Mouse (Mus musculus) G1E (cell line): ENCODE measurements around the gene Otud7b. TPM values are rescaled to one million over a fixed set of nuclear protein-coding genes. Genes with fewer than 3 reads are reported as not detected.
"Not testable (repeated sequence)": the region's sequence is repeated elsewhere in the genome, so short reads cannot be mapped to it uniquely, and the experiment has no call there.

Experiments used
- ATAC-seq: 2 replicates; pipeline ENCODE4 v1.8.0; 2016; ENCODE audit warnings: mild to moderate bottlenecking; ENCODE audit not compliant: insufficient number of reproducible peaks, poor library complexity, low FRiP score, severe bottlenecking; ENCODE audit errors: extremely low read depth
- DNase-seq: peaks from one replicate; pipeline ENCODE4 v3.0.0; 2012; ENCODE audit warnings: low spot score
- H3K27me3 ChIP-seq: 2 replicates; pipeline ENCODE4 v1.6.1; 2012; ENCODE audit warnings: mild to moderate bottlenecking, low read length, inconsistent platforms; ENCODE audit not compliant: insufficient read depth
- H3K36me3 ChIP-seq: replicated peaks from 2 replicates; pipeline ENCODE3; 2012; ENCODE audit warnings: mild to moderate bottlenecking, inconsistent platforms
- H3K4me1 ChIP-seq: 2 replicates; pipeline ENCODE4 v1.6.1; 2012; ENCODE audit warnings: low read depth, low read length, inconsistent platforms, mixed read lengths; ENCODE audit not compliant: insufficient read depth
- H3K4me3 ChIP-seq: 2 replicates; pipeline ENCODE4 v1.5.1; 2012; ENCODE audit warnings: low read depth, mild to moderate bottlenecking, inconsistent platforms, low read length, moderate library complexity, mixed read lengths
- H3K9me3 ChIP-seq: replicated peaks from 2 replicates; pipeline ENCODE4 v1.6.1; 2012; ENCODE audit warnings: inconsistent platforms
- CTCF ChIP-seq: IDR thresholded peaks from 2 replicates; pipeline ENCODE4 v1.5.1; 2012; ENCODE audit warnings: low read depth, low read length, inconsistent platforms, mixed read lengths
- GATA1 ChIP-seq: IDR thresholded peaks from 2 replicates; pipeline ENCODE4 v1.6.1; 2012; ENCODE audit warnings: borderline replicate concordance, low read length, inconsistent platforms, mixed read lengths
- GATA2 ChIP-seq: IDR thresholded peaks from 2 replicates; pipeline ENCODE4 v1.6.1; 2012; ENCODE audit warnings: low read depth, low read length, inconsistent platforms, borderline replicate concordance
- POLR2AphosphoS5 ChIP-seq: IDR thresholded peaks from 2 replicates; pipeline ENCODE4 v1.6.1; 2012; ENCODE audit warnings: low read depth, low read length, inconsistent platforms; ENCODE audit not compliant: insufficient replicate concordance
- TAL1 ChIP-seq: conservative IDR thresholded peaks from 2 replicates; pipeline ENCODE4 v1.6.1; 2012; ENCODE audit warnings: low read depth, low read length, inconsistent platforms, mixed read lengths
- polyA plus RNA-seq: library from polyadenylated mRNA; stranded (reverse); fragments of >175 nt; gene quantifications from 2 replicates; pipeline ENCODE4 v1.2.3, GENCODE M21; 2012
- total RNA-seq, 2 experiments: library from RNA; stranded (forward) in 1 of 2; stranded (reverse) in 1 of 2; fragments of 200-1000 nt in 1 of 2; fragments of >200 nt in 1 of 2; fragmentation: Nextera tagmentation in 1 of 2; gene quantifications; 2 replicates each; pipeline ENCODE4 v1.2.3; 2014 to 2017

Gene Otud7b
- total and polyA plus RNA-seq, 3 experiments, result 10.1 to 22.1 (median 11.8) TPM

GRCm38 (mm10) chr3:96182382-96182776 lies 78.1 kb downstream of the Otud7b start:
- Histone ChIP-seq H3K4me1 (peaks cover 18% of the 10 kb centered on the region), H3K9me3 (no peaks in the 10 kb centered on the region), H3K4me3 (no peak overlapping the region), H3K27me3 (peaks cover 55% of the 10 kb centered on the region), H3K36me3 (peaks cover 23% of the 10 kb centered on the region)
- DNase-seq (no peak), ATAC-seq (no peak)
- TF ChIP-seq GATA1 (no peak), CTCF (no peak), TAL1 (no peak), GATA2 (no peak), POLR2AphosphoS5 (no peak)

- H3K27me3 ChIP-seq, result peaks cover 46% of the 10 kb centered on the region
- H3K4me1 ChIP-seq, result peaks cover 31% of the 10 kb centered on the region
- TF ChIP-seq GATA1 (no peak), CTCF (no peak), POLR2AphosphoS5 (no peak), TAL1 (no peak), GATA2 (no peak)
- H3K4me3 ChIP-seq, result no peak overlapping the region
- peaks cover 5% of the 10 kb centered on the region for H3K9me3 ChIP-seq
- peaks cover 13% of the 10 kb centered on the region for H3K36me3 ChIP-seq
- DNase-seq (no peak), ATAC-seq (no peak)
Measured at GRCm38 (mm10) chr3:96192977-96193376, 88.7 kb downstream of the Otud7b start.

DNA sequence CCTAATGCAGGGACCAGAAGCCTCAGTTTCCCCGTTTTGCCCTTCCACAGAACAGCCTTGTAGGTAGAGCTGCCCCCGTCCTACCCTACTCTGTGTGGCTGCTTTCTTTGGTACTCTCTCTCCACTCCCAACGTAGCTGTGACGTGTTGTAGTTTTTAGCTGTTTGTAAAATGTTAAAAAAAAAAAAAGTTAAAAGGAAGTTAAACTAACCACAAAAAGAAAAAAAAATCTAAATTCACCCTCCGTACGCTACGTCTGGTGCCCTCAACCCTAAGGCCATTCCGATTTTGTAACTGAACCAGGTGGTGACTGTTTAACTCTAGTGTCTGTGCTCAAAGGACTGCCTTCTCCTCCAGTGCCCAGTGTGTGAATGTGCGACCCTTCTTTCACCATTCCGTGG lies 90.6 kb downstream of the Otud7b start:
- TF ChIP-seq GATA1 (no peak), CTCF (no peak), POLR2AphosphoS5 (no peak), GATA2 (no peak), TAL1 (no peak)
- Histone ChIP-seq H3K4me1 (peaks cover 49% of the 10 kb centered on the region), H3K4me3 (no peak overlapping the region), H3K36me3 (peaks cover 13% of the 10 kb centered on the region), H3K9me3 (peaks cover 5% of the 10 kb centered on the region), H3K27me3 (peaks cover 29% of the 10 kb centered on the region)
- ATAC-seq (no peak), DNase-seq (no peak)

DNA sequence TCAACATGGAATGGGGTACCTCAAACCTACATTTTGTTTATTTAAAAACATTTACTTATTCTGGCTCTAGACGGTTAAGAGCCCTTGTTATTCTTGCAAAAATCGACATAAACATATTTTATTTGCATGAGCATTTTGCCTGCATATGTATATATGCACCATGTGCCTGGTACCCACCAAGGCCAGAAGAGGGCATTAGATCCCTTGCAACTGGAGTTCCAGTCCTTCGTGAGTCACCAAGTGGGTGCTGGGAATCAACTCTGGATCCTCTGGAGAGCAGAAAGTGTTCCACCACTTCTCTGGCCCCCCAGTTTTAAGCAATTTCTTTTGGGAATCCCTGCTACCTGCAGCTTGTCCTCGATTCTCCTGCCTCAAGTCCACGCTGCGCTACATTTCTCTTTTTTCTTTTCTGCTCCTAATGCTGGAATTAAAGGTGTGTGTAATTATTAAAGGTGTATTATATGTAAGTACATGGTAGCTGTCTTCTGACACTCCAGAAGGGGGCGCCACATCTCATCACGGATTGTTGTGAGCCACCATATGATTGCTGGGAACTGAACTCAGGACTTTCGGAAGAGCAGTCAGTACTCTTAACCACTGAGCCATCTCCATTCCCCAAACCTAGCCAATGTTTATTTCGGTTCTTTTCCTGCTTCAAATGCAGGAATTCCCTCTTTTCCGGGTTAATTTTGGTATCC lies 91.4 kb downstream of the Otud7b start:
- DNase-seq, result no peak
- Histone ChIP-seq H3K4me3 (no peak overlapping the region), H3K4me1 (peaks cover 45% of the 10 kb centered on the region), H3K27me3 (peaks cover 21% of the 10 kb centered on the region), H3K9me3 (peaks cover 5% of the 10 kb centered on the region), H3K36me3 (peaks cover 13% of the 10 kb centered on the region)
- no peak for TF ChIP-seq TAL1
- TF ChIP-seq POLR2AphosphoS5, result no peak
- TF ChIP-seq CTCF, result no peak
- TF ChIP-seq GATA1, result no peak
- no peak for TF ChIP-seq GATA2
- no peak for ATAC-seq

GRCm38 (mm10) chr3:96196437-96197128 lies 92.3 kb downstream of the Otud7b start:
- peaks cover 5% of the 10 kb centered on the region for H3K9me3 ChIP-seq
- ATAC-seq, result no peak
- DNase-seq, result no peak
- H3K4me1 ChIP-seq, result peaks cover 45% of the 10 kb centered on the region
- H3K4me3 ChIP-seq, result peak overlapping the region; percentile 83
- peaks cover 21% of the 10 kb centered on the region for H3K27me3 ChIP-seq
- TF ChIP-seq TAL1 (no peak), GATA1 (no peak)
- peaks cover 13% of the 10 kb centered on the region for H3K36me3 ChIP-seq

- DNase-seq (peak; percentile 78), ATAC-seq (peak; percentile 89)
- Histone ChIP-seq H3K9me3 (peaks cover 5% of the 10 kb centered on the region), H3K27me3 (peaks cover 16% of the 10 kb centered on the region), H3K36me3 (peaks cover 13% of the 10 kb centered on the region), H3K4me1 (peaks cover 45% of the 10 kb centered on the region), H3K4me3 (peak overlapping the region; percentile 83)
- TF ChIP-seq CTCF (no peak), GATA2 (no peak), POLR2AphosphoS5 (no peak), TAL1 (no peak), GATA1 (no peak)
Measured at GRCm38 (mm10) chr3:96197129-96197749, 92.9 kb downstream of the Otud7b start.

- Histone ChIP-seq H3K4me3 (peak overlapping the region; percentile 83; the same call in 1 of the 2 replicates), H3K36me3 (peaks cover 13% of the 10 kb centered on the region), H3K9me3 (peaks cover 5% of the 10 kb centered on the region), H3K27me3 (peaks cover 10% of the 10 kb centered on the region), H3K4me1 (peaks cover 42% of the 10 kb centered on the region)
- no peak for ATAC-seq
- peak; percentile 48 for DNase-seq
- TF ChIP-seq CTCF, result no peak
- no peak for TF ChIP-seq POLR2AphosphoS5
- TF ChIP-seq TAL1, result no peak
- TF ChIP-seq GATA2, result no peak
Measured at GRCm38 (mm10) chr3:96198181-96198580, 93.9 kb downstream of the Otud7b start.

GRCm38 (mm10) chr3:96198601-96199251 lies 94.4 kb downstream of the Otud7b start:
- Histone ChIP-seq H3K4me1 (peaks cover 40% of the 10 kb centered on the region), H3K36me3 (peaks cover 13% of the 10 kb centered on the region)
- H3K27me3 ChIP-seq, DNase-seq, H3K4me3 ChIP-seq, ATAC-seq, H3K9me3 ChIP-seq: not testable (repeated sequence)
